Mouse (Mus musculus) bone marrow, adult 2 months (tissue): ENCODE results near the gene Anxa1.

ENCODE experiments used
- CTCF ChIP-seq: fragments of 200-500 bp; IDR thresholded peaks from 2 replicates; pipeline ENCODE4 v1.5.1; 2011; ENCODE audit warnings: low read length, control low read depth; ENCODE audit not compliant: control insufficient read depth, insufficient read depth
- POLR2A ChIP-seq: fragments of 200-500 bp; IDR thresholded peaks from 2 replicates; pipeline ENCODE4 v1.6.1; 2011; ENCODE audit warnings: low read depth, mild to moderate bottlenecking, control low read depth, low read length, borderline replicate concordance; ENCODE audit not compliant: control insufficient read depth

- TF ChIP-seq POLR2A (no peak), CTCF (no peak)
Observed at GRCm38 (mm10) chr19:20406475-20406874, 15.7 kb upstream of the Anxa1 start.
